Mouse (Mus musculus) CH12.LX (cell line): ENCODE results near the gene Dhrs4. TPM values are rescaled to one million over a fixed set of nuclear protein-coding genes. Genes with fewer than 3 reads are reported as not detected.

ENCODE experiments used
- DNase-seq: peaks from one replicate; pipeline ENCODE4 v3.0.0-alpha.2; 2013; ENCODE audit errors: extremely low read depth
- H3K27ac ChIP-seq: 2 replicates; pipeline ENCODE4 v1.5.1; 2012; ENCODE audit warnings: low read depth, mild to moderate bottlenecking, control low read depth, moderate library complexity; ENCODE audit not compliant: insufficient read depth
- H3K27me3 ChIP-seq: replicated peaks from 2 replicates; pipeline ENCODE3; 2012; ENCODE audit warnings: inconsistent platforms
- H3K36me3 ChIP-seq, 2 experiments: replicated peaks in 1 of 2; 2 replicates each; pipeline versions ENCODE3 to v1.6.1; 2012; ENCODE audit warnings: inconsistent platforms in 1 of 2, low read length in 1 of 2, mild to moderate bottlenecking in 1 of 2, mixed read lengths in 1 of 2, moderate library complexity in 1 of 2; ENCODE audit not compliant: control insufficient read depth in 1 of 2, insufficient read depth in 1 of 2
- H3K4me1 ChIP-seq, 2 experiments: 2 replicates each; pipeline ENCODE4 v1.6.1; 2012; ENCODE audit warnings: inconsistent platforms in 1 of 2, moderate library complexity in 1 of 2; ENCODE audit not compliant: insufficient read depth in 2 of 2, control insufficient read depth in 1 of 2
- H3K4me2 ChIP-seq: 2 replicates; pipeline ENCODE4 v1.6.1; 2012; ENCODE audit warnings: low read depth, mild to moderate bottlenecking, control low read depth; ENCODE audit not compliant: poor library complexity, insufficient read depth, severe bottlenecking
- H3K4me3 ChIP-seq, 3 experiments: fragments of 150-350 bp in 1 of 3; sonication (generic) in 1 of 3; replicated peaks in 1 of 3; 2 replicates each; pipeline versions ENCODE3 to v1.5.1; 2011 to 2012; ENCODE audit warnings: low read depth in 2 of 3, low read length in 2 of 3, mild to moderate bottlenecking in 2 of 3, moderate library complexity in 2 of 3, control low read depth in 1 of 3, improper control_type of control experiment in 1 of 3, inconsistent platforms in 1 of 3, mixed read lengths in 1 of 3; ENCODE audit not compliant: poor library complexity in 1 of 3
- H3K79me2 ChIP-seq: replicated peaks from 2 replicates; pipeline ENCODE4 v1.6.1; 2012; ENCODE audit warnings: mild to moderate bottlenecking, moderate library complexity; ENCODE audit not compliant: control insufficient read depth, poor library complexity, insufficient read depth, severe bottlenecking; ENCODE audit errors: extremely low read depth
- H3K9ac ChIP-seq: 2 replicates; pipeline ENCODE4 v1.6.1; 2012; ENCODE audit warnings: low read depth, mild to moderate bottlenecking, control low read depth, moderate library complexity; ENCODE audit not compliant: insufficient read depth
- H3K9me3 ChIP-seq: replicated peaks from 2 replicates; pipeline ENCODE3; 2012; ENCODE audit warnings: low read length, inconsistent platforms, mixed read lengths
- CHD2 ChIP-seq: IDR thresholded peaks from 2 replicates; pipeline ENCODE4 v1.6.1; 2011; ENCODE audit warnings: low read length, improper control_type of control experiment
- CTCF ChIP-seq, 2 experiments: IDR thresholded peaks in 1 of 2; conservative IDR thresholded peaks in 1 of 2; 2 replicates each; pipeline ENCODE4 v1.5.1; 2011 to 2012; ENCODE audit warnings: low read depth in 2 of 2, low read length in 2 of 2, improper control_type of control experiment in 1 of 2, inconsistent platforms in 1 of 2, mild to moderate bottlenecking in 1 of 2, moderate library complexity in 1 of 2
- E2F4 ChIP-seq: IDR thresholded peaks from 2 replicates; pipeline ENCODE4 v1.6.1; 2011; ENCODE audit warnings: low read depth, low read length, improper control_type of control experiment; ENCODE audit not compliant: insufficient replicate concordance
- EP300 ChIP-seq: IDR thresholded peaks from 2 replicates; pipeline ENCODE4 v1.6.1; 2011; ENCODE audit warnings: low read length, improper control_type of control experiment
- GABPA ChIP-seq: IDR thresholded peaks from 2 replicates; pipeline ENCODE4 v1.6.1; 2012; ENCODE audit warnings: low read depth, low read length, improper control_type of control experiment, inconsistent platforms; ENCODE audit not compliant: insufficient replicate concordance
- IRF4 ChIP-seq: IDR thresholded peaks from 2 replicates; pipeline ENCODE4 v1.6.1; 2014; ENCODE audit warnings: low read depth, mild to moderate bottlenecking, inconsistent platforms, low read length, improper control_type of control experiment
- MEF2A ChIP-seq: IDR thresholded peaks from 2 replicates; pipeline ENCODE4 v1.6.1; 2014; ENCODE audit warnings: low read depth, mild to moderate bottlenecking, inconsistent platforms, low read length, improper control_type of control experiment, borderline replicate concordance
- NELFE ChIP-seq: IDR thresholded peaks from 2 replicates; pipeline ENCODE4 v1.6.1; 2011; ENCODE audit warnings: low read depth, low read length, improper control_type of control experiment
- PAX5 ChIP-seq: IDR thresholded peaks from 2 replicates; pipeline ENCODE4 v1.6.1; 2012; ENCODE audit warnings: low read length, inconsistent platforms, mixed read lengths
- TBP ChIP-seq: conservative IDR thresholded peaks from 2 replicates; pipeline ENCODE4 v1.6.1; 2011; ENCODE audit warnings: low read depth, low read length, improper control_type of control experiment
- TCF12 ChIP-seq: IDR thresholded peaks from 2 replicates; pipeline ENCODE4 v1.6.1; 2014; ENCODE audit warnings: low read depth, mild to moderate bottlenecking, inconsistent platforms, low read length, improper control_type of control experiment
- UBTF ChIP-seq: IDR thresholded peaks from 2 replicates; pipeline ENCODE4 v1.6.1; 2012; ENCODE audit warnings: low read depth, mild to moderate bottlenecking, inconsistent platforms, low read length, improper control_type of control experiment, moderate library complexity
- ZNF384 ChIP-seq: IDR thresholded peaks from 2 replicates; pipeline ENCODE4 v1.6.1; 2012; ENCODE audit warnings: low read depth, low read length, improper control_type of control experiment, inconsistent platforms
- dilution Hi-C: fragments of 300-500 bp; cut with MboI; formaldehyde crosslinking; loops from 2 replicates; pipeline ENCODE4 v1.14.3; 2020; ENCODE audit warnings: low sequenced_read_pairs; ENCODE audit not compliant: extremely low pct_unique_long_range_greater_than_20kb, extremely low pct_ligation_motif_present
- in situ Hi-C: fragments of 300-500 bp; cut with MboI; formaldehyde crosslinking; loops from 3 replicates; pipeline ENCODE4 v1.14.3; 2019; ENCODE audit warnings: low sequenced_read_pairs, low pct_ligation_motif_present, low pct_unique_long_range_greater_than_20kb, mixed read lengths
- polyA plus RNA-seq: library from polyadenylated mRNA; unstranded; fragments of >175 nt; gene quantifications from 2 replicates; pipeline ENCODE4 v1.2.1, GENCODE M21; 2012; ENCODE audit warnings: low read depth; ENCODE audit not compliant: insufficient read length
- total RNA-seq, 2 experiments: library from RNA; depleted of rRNA; stranded (reverse); fragments of 300-350 nt in 1 of 2; fragments of >200 nt in 1 of 2; gene quantifications; 2 replicates each; pipeline ENCODE4 v1.2.3; 2012 to 2014

Gene Dhrs4
- total and polyA plus RNA-seq, 3 experiments = 27.9 to 60.2 (median 37.3) TPM

GRCm38 (mm10) chr14:55520451-55521361 lies 42.1 kb downstream of the Dhrs4 start:
- dilution Hi-C loops = no loop called here
- H3K4me3 ChIP-seq = peak overlapping the region in 1 of 3 experiments; percentile 50
- H3K4me2 ChIP-seq = peak overlapping the region; percentile 60
- in situ Hi-C loops = no loop called here
- no peaks in the 10 kb centered on the region for H3K79me2 ChIP-seq
- H3K4me1 ChIP-seq = peaks cover 2 to 27% of the 10 kb centered on the region in 2 experiments; a peak in 2 of 4 replicates
- H3K9me3 ChIP-seq = no peaks in the 10 kb centered on the region
- no peak overlapping the region for H3K9ac ChIP-seq
- H3K27ac ChIP-seq = no peak overlapping the region
- TF ChIP-seq MEF2A (no peak), IRF4 (no peak), TBP (no peak), CHD2 (no peak), GABPA (no peak), UBTF (peak; percentile 66; the same call in 1 of the 2 replicates), E2F4 (no peak), CTCF (conservative IDR thresholded peaks at IDR 0.05 in 1 of 2, IDR thresholded peaks at IDR 0.05 in 1 of 2; ENCODE audit: low read depth in 2 of 2, low read length in 2 of 2) (peak in 1 of 2 experiments; percentile 47; a peak in 2 of 4 replicates), TCF12 (no peak), NELFE (no peak), PAX5 (no peak)
- no peak for DNase-seq
- H3K36me3 ChIP-seq = no peaks in the 10 kb centered on the region
- H3K27me3 ChIP-seq = peaks cover 69% of the 10 kb centered on the region

- Histone ChIP-seq H3K79me2 (no peaks in the 10 kb centered on the region), H3K36me3 (no peaks in the 10 kb centered on the region), H3K4me3 (no peak overlapping the region), H3K4me1 (peaks cover 5 to 25% of the 10 kb centered on the region in 2 experiments; a peak in 2 of 4 replicates), H3K9me3 (no peaks in the 10 kb centered on the region), H3K27me3 (peaks cover 41% of the 10 kb centered on the region), H3K27ac (no peak overlapping the region), H3K9ac (no peak overlapping the region), H3K4me2 (no peak overlapping the region)
- dilution Hi-C loops (no loop called here), in situ Hi-C loops (no loop called here)
- no peak for DNase-seq
- no peak for TF ChIP-seq ZNF384
- peak; percentile 30; the same call in 1 of the 2 replicates for TF ChIP-seq EP300
- TF ChIP-seq, all 38 proteins: peak for 1
Observed at GRCm38 (mm10) chr14:55524062-55524461, 45.5 kb downstream of the Dhrs4 start.
